In genomic region chr8:117470342-117470781, GRCm38 (mm10) we compare ENCODE assay signal across 8 mouse cellular contexts. TPM values are rescaled to one million over a fixed set of nuclear protein-coding genes. Genes with fewer than 3 reads are reported as not detected.
A peak's percentile ranks its signal among the peaks of the same experiment; 100 is the strongest.
DNase-seq lines count a peak whose midpoint lies in the region; ATAC-seq and TF ChIP-seq lines count a peak whose summit lies in the region.

No protein-coding gene starts in this region.

- peak overlapping the region; percentile 92 for H3K27ac ChIP-seq in cortical plate, adult 2 months (ENCODE audit: insufficient read depth, low read length)
- H3K27ac ChIP-seq in intestine, embryonic 14.5 days (ENCODE audit: low read depth), result peak overlapping the region; percentile 51
- peak overlapping the region; percentile 94 for H3K27ac ChIP-seq in left cerebral cortex, adult 2 months

- peak; percentile 53; the same call in 1 of the 2 replicates for TF ChIP-seq POLR2A in cortical plate, adult 2 months (IDR thresholded peaks at IDR 0.05; ENCODE audit: extremely low read depth, insufficient read depth, low read length)

- TF ChIP-seq CTCF in cortical plate, adult 2 months (IDR thresholded peaks at IDR 0.05; ENCODE audit: extremely low read depth, insufficient read depth, low read length), result no peak
- no peak; the same call in 1 of the 2 replicates for TF ChIP-seq CTCF in left cerebral cortex, adult 2 months (IDR thresholded peaks at IDR 0.05)

- H3K9me3 ChIP-seq in intestine, embryonic 14.5 days (ENCODE audit: control insufficient read depth, low read length), result no peaks in the 10 kb centered on the region

- WGBS in intestine, embryonic 14.5 days, result 0% methylated on average over 8 of the region's 14 CpGs

- peak overlapping the region; percentile 49 for H3K4me2 ChIP-seq in intestine, embryonic 14.5 days (ENCODE audit: low read length)

- intact Hi-C loops in left cerebral cortex, adult 2 months (cut with DNase I), result loop anchor here (2.0 to 10.0 kb wide), 4 partner anchors 246 to 476 kb away; partner anchors contain the start of gene Gcsh

- no peaks in the 10 kb centered on the region for H3K27me3 ChIP-seq in intestine, embryonic 14.5 days (replicated peaks; ENCODE audit: control insufficient read depth, insufficient read depth, low read length)

- peak; percentile 53 for DNase-seq in adrenal gland, adult 8-10 months
- DNase-seq in intestine, embryonic 14.5 days (ENCODE audit: low spot score), result peak; percentile 90
- DNase-seq in left cerebral cortex, adult 2 months (ENCODE audit: extremely low spot score in 1 of 2, low spot score in 2 of 2), result peak; percentile 86 to 89
- DNase-seq in retina, postnatal 7 days (ENCODE audit: low read depth, low spot score), result peak; percentile 73
- no peak for DNase-seq in c-Kit-positive CD71-positive TER-119-positive erythroid progenitor cells, embryonic 14.5 days (ENCODE audit: low spot score)

- peak; percentile 63 for ATAC-seq in granulocyte monocyte progenitor cell, adult 5-6 weeks (replicated peaks; ENCODE audit: poor library complexity, severe bottlenecking)
- peak; percentile 88 for ATAC-seq in intestine, embryonic 14.5 days (replicated peaks; ENCODE audit: low FRiP score, low TSS enrichment, low read depth)
- peak; percentile 9; the same call in 1 of the 2 replicates for ATAC-seq in megakaryocyte, adult 5-6 weeks (ENCODE audit: poor library complexity, severe bottlenecking)

- H3K4me1 ChIP-seq in cortical plate, adult 2 months (ENCODE audit: control insufficient read depth, insufficient read depth, low read length), result no peaks in the 10 kb centered on the region
- H3K4me1 ChIP-seq in intestine, embryonic 14.5 days (replicated peaks; ENCODE audit: control insufficient read depth, insufficient read depth, low read length), result peaks cover 13% of the 10 kb centered on the region

- H3K9ac ChIP-seq in intestine, embryonic 14.5 days (ENCODE audit: low read length), result peak overlapping the region; percentile 20; the same call in 1 of the 2 replicates

- H3K4me3 ChIP-seq in cortical plate, adult 2 months (ENCODE audit: insufficient read depth, low read length), result no peak overlapping the region
- peak overlapping the region; percentile 4; the same call in 1 of the 2 replicates for H3K4me3 ChIP-seq in intestine, embryonic 14.5 days (ENCODE audit: low read depth, low read length)
- H3K4me3 ChIP-seq in left cerebral cortex, adult 2 months, result peak overlapping the region; percentile 28

- no peaks in the 10 kb centered on the region for H3K36me3 ChIP-seq in intestine, embryonic 14.5 days (ENCODE audit: control insufficient read depth, insufficient read depth, low read length)

RNA-seq across cellular contexts. Expression of gene Plcg2, which starts 27.7 kb away (rescaled TPM):
- 1 to 10 TPM; 6.7 to 8.9 (median 8.1) TPM for total RNA-seq in adrenal gland, adult 8-10 months (2022)
- polyA plus RNA-seq in cortical plate, adult 2 months (2012; rRNA removed), result 2.7 and 2.9 TPM in 2 replicates
- total RNA-seq in granulocyte monocyte progenitor cell, adult 5-6 weeks (2014; fragmentation: Nextera tagmentation), result 60.4 and 61.3 TPM in 2 replicates
- total RNA-seq in granulocyte monocyte progenitor cell, adult 5-6 weeks (2017), result 69.4 and 72.2 TPM in 2 replicates
- 3.2 and 3.4 TPM in 2 replicates for polyA plus RNA-seq in intestine, embryonic 14.5 days (2014; fragmentation: Nextera tagmentation; extraction: Ambion mirVana)
- 1 to 10 TPM; 2.4 to 2.9 TPM for total RNA-seq in left cerebral cortex, adult 2 months (2021)
- 104 and 105 TPM in 2 replicates for total RNA-seq in megakaryocyte, adult 5-6 weeks (2015)
- total RNA-seq in megakaryocyte, adult 5-6 weeks (2017), result 164 and 180 TPM in 2 replicates

Comparison
In these comparisons a context has a peak if more than half of its experiments do, and no peak if none do; other contexts are left out.
1. ATAC-seq: peak in every context shown above with its lines; median percentile 88 in intestine, embryonic 14.5 days; 63 in granulocyte monocyte progenitor cell, adult 5-6 weeks; 9 in megakaryocyte, adult 5-6 weeks.
2. RNA of gene Plcg2, which starts 27.7 kb away (total RNA-seq): 104 to 180 TPM in megakaryocyte, adult 5-6 weeks and 60.4 to 72.2 TPM in granulocyte monocyte progenitor cell, adult 5-6 weeks; 6.7 to 8.9 TPM in adrenal gland, adult 8-10 months and 2.4 to 2.9 TPM in left cerebral cortex, adult 2 months; every median in the first group is over 4 times any median in the second.
3. Peak in every context shown above with its lines, with median percentiles within 50 percentile points of each other: H3K27ac ChIP-seq.